Mouse (Mus musculus): ENCODE measurements around the gene Rbms1.

The Rbms1 gene

DNA sequence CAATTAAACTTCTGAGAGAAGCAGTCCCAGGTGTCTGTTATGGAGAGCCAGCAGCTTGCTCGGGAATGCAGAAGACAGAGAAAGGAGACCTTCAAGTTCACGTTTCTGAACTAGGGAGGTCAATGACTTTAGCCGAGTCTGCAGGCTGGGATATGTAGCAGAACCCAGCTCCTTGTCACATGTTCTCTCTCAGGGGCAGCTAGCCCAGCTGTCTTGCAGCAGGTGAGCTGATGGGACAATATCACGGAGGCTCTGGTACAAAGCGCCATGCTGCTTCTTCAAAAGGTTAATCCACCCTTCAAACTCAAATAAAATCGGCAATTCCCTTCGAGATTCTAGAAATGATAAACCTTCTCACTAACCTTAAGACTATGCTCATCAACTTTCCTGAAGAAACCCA, 158.2 kb downstream of the Rbms1 start:
- DNase-seq: no peak

DNA sequence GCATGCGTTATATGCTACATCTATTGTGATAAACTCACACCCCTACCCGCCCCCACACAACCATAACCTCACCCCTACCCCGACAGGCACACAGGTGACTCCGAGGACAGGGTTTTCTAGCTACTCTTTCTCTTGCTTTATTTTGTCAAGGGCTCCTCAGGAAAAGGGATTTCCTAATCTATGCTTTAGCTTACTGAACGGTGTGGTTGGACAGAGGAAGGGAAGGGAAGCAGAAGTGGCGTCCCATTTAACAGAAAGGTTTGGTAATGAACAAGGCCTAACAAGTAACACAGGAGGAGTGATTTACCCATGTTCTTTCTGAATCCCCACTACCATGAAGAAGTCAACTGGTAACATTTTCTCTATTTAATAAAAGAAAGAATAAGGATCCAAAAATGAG, 159.6 kb downstream of the Rbms1 start:
- no peak for DNase-seq

DNA sequence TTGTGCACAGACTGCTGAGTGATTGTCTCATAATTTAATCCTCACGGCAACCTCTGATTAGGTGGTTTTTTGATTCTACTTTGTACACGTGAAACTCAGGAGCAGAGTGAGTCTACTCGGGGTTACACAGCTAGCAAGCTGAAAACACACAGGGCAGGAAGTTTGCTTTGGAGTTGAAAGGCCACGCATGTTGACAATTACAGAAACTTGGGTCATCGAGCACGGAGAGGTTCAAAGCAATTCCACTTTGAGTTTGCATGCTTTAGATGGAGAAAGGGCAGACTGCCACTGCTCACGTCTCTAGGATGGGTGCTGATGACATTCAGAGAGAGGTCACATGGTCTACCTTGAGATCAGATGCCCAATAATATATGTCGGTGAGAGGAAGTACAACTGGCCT, 160.2 kb downstream of the Rbms1 start:
- DNase-seq: no peak

DNA sequence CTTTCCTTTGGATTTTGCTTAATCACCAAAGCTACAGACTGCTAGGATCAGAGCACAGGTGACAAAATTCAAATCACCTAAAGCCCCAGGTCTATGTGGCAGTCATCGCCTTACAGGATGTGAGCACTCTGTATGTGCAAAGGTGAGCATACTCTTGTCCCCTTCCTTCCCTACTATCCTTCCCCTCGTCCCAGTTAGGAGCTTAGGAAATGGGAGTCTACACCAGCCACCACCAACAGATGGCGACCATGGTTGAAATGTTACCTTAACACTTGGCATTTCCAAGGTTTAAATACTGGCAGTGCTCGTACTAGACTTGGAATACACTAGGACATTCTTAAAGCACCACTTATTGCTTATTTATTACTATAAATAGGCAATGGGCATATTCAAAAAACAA, 160.8 kb downstream of the Rbms1 start:
- DNase-seq: no peak

DNA sequence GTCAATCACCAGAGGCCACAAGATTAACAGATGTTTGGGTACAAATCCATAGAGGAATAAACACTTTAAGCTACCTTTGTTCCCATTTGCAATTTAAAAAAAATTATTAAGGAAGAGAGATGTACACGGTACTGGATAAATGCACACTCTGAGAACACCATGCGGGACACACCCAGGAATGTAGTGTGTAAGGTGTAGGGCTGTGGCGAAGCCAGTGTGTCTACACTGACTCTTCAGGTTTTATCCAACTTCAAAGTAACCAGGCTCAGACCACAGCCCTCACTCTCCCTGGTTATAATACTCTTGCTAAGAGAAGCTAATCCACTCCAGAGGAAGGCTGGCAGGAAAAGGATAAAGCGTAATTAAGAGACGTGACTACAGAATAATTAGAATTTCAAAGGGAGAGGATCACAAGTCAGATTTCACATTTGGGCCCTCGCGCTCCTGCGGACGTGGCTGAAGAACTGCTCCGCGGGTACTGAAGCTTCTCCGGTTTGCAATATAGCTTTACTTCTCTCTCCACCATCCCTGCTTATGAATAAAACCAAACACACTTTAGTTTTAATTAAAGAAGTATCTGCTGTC, 161.3 kb downstream of the Rbms1 start:
- no peak for DNase-seq

DNA sequence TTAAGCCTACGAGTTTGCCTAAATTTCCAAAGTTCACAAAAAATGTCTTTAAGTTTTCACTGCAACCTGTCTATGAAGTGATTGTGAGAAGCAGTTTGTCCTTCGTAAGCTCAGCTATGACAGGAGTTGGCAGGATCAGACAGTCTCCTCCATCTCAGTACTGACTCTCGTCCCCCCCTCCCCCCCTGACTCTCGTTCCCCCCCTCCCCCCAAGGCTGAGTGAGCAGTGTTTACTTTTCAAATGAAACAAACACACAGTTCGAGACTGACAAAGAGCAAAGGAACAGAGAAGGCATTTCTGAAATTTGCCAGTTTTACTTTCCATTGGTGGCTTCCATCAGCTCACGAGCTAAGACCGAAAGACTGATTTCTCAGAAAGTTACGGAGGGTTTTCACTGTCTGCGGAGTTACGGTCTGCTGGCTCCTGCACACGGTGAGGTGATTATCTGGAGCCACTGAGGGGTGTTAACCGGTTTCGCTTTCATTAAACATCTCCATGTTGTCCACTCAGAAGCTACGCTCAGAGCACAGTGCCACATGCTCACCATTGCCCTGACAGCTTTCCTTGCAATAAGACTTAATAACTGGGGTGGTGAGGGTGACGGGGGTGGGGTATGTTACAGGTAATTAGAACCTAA, 162.0 kb downstream of the Rbms1 start:
- no peak for DNase-seq

DNA sequence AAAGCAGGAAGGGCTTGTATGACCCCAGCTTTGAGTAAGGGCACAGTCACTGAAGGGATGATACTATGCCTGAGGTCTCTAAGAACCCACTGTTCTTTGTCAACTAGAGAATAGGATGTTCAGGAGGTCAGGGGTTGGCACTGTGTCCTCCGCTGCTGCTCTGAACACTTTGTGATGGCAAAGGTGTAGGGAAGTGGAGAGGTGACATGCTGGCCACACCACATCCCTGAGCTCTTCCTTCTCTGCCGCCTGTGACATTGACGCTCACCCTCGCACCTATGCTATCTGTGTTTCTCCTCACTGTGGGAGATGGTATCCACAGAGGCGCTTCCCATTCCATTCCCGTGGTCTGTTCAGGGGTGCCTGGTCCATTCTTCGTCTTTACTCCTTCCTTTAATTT, 163.2 kb downstream of the Rbms1 start:
- no peak for DNase-seq

DNA sequence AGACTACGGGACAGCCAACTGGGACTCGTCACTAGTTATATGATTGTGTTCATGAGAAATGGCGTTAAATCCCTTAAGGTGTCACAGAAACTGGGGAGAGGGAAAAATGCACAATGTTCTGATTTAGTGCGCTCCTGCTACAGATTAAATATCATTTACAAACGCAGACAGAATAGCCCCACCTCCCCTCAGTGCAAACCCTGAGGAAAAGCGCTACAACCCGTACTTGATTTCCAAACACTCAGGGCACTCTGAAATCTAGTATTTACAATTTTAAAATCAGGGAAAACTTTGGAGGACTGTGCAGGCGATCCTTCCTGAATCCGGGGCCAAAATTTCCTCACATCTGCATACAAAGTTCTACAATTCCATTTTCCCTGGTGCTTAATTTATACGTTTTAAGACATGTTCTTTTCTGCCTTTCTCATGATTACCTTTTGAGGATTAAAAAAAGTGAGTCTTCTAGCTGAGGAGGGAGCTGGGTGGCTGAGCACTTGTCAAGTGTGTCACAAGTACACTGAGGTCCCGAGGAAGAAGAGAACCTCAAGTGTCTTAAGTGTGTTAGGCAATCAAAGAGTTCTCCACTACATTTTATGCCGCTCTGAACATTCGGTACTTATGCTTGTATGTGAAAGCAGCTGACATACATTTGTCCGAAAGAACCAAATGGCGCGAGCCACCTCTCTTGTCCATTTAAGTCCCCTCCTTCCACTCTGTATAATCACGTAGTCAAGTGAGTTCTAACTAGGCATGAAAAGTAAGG, 164.0 kb downstream of the Rbms1 start:
- DNase-seq: no peak

DNA sequence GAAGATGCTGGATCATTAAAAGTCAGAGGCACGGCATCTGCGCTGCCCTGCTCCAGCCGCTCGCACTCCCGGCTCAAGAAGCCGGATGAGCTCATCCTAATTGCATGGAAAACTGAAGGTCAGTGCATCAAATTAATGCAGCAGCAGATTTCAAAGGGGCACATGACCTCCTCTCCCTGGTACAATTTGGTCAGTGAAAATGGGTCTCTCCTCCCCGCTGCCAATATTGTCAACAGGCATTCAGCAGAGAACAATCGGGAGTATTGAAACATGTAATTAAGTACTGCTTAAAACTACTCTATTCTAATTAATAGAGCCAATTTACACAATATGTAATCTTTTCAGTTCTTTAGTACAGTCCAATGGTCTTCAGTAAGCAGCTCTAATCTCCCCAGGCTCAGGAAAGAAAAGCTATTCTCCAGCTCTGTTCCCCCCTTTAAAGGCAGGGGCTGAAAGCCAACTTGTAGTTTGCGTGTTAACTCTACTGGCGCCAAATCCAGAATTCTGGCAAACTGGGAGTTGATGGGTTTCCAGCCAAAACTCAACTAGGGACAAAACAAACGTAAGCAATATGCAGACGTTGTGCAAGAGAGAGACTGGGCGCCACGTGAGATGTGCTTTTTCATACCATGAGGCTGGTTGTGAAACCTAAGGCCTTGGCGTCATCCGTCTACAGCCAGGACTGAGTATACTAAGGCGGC, 165.9 kb downstream of the Rbms1 start:
- DNase-seq: no peak

DNA sequence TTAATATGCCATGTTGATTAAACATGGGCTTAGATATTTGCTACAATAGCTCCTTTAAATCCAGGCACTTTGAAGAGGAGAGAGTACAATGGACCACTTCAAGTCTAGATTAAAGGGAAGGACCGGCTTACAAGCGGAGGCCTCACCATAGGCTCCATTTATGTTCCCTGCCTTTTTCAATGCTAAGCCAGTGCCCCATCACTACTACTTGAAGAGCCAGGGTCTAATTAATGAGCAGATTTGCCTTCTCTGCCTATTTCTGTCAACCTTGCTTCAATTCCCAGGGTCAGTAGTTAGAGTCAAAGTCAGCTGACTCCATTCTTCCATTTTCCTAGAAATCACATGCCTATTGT, 166.4 kb downstream of the Rbms1 start:
- no peak for DNase-seq

DNA sequence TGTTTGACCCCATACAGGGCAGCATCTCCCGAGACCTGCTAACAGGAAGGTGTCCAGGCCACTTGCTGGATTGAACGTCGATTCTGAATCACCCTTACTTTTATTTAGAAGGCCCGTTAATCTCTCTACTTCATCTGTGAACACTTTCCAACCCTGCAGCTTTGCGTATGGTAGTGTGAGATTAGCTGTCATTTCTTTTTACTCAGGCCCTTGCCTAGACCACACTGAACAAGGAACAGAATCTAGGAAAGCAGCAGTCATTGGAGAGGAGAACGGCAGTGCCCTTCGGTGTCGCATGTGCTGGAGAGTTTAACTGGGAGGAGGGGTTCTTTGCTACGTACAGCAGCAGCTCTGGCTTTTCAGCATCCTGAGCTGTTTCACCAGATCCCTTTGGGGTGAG, 167.1 kb downstream of the Rbms1 start:
- DNase-seq: no peak

DNA sequence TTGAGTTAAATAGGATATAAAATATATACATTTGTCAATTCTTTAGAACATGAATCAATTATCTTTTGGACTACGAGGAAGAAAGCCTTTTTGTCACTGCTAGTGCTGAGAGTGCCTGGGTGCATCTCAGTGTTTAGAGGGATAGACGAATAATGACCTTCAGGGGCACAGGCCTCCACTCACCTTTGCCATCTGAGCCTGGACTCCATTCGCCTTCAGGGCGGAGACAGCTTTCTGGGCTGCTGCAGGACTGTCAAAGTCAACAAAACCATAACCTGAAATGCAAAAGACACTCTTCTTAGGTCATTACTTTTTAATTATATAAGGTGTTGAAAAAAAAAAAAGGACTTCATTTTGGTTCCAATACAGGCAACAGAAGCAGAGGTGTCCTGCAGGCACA, 170.5 kb downstream of the Rbms1 start:
- no peak for DNase-seq

DNA sequence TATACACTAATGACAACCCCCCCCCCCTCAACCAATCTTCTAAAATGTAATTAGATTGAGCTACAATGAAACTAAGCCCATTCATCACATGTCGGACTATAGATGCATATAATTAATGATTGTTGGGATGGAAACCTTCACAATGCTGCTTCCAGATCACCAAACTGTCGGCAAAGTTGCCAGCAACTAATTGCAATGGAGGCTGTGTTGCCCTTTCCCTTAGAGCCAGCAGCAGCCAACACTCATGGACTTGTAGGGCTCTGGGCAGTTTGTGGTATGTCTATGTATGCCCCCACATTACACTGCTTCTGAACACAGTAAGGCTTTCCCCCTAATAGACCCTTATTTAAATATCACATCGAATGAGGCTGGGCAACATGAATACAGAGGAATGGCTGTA, 173.9 kb downstream of the Rbms1 start:
- no peak for DNase-seq

DNA sequence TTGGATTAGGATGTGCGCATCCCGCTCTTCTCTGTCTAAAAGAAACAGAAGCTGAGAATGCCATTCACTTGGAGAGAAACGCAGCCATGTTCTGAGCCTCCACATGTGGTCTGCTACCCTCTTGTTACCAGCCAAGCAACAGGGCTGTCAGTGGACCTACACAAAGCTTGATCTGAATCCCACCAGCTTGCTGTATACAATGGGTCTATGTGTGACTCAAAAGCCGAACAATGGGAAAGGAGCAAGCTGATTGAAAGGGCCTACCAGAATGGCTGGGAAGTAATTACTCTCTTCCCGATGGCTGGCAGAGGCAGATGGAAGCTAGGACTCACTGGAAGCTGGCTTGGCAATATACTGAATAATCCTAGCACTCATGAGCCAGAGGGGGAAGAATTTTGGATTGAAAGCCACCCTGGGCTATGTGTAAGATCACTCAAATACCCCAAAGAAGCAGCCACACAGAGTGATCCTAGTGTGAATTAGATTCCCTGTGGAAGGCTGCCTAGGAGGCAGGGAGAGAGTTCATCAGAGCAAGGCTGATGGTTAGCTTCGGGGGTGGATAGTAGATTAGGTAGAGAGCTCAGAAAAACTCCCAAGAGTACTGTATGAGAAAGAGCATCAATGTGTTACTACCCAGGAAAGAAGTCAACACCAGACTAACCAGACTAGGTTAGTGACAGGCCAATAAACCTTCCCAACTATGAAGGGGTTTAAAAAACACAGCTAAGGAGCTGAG, 174.7 kb downstream of the Rbms1 start:
- DNase-seq: no peak

DNA sequence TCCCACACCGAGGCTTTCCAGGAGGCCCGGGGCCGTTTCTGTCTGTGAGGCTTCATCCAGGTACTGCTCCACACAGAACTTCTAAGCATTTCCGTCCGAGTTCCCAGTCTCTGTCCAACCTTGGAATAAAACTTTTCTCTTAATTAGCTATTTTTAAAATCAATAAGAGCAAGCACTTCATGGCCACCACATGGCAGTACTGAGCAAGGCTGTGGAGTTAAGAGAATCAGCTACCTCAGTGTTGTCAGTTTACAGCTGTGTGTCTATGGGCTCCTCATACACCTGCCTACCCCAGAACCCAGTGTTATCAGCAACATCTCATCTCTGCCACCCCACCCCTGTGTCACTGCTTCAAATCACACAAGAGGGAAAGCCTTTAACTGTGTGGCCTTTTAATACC, 175.9 kb downstream of the Rbms1 start:
- DNase-seq: no peak

DNA sequence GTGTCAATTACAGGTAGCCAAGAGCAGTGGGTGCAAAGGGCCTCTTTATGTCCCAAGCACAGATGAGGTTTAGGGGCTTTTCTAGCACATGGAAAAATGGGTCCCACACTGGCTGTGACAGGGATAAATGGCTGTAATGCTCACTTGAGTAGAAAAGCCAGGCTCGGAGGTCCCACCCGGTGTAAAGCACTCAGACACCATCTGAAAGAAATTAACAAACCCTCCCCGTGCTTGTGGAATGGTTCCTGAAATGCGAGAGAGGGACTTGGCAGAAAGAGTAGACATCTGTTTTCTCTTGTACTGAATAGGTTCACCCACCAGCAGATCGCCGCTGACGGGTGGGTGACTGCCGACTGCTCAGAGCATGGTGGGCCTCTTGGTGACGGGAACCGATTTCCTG, 176.7 kb downstream of the Rbms1 start:
- DNase-seq: peak; percentile 11

DNA sequence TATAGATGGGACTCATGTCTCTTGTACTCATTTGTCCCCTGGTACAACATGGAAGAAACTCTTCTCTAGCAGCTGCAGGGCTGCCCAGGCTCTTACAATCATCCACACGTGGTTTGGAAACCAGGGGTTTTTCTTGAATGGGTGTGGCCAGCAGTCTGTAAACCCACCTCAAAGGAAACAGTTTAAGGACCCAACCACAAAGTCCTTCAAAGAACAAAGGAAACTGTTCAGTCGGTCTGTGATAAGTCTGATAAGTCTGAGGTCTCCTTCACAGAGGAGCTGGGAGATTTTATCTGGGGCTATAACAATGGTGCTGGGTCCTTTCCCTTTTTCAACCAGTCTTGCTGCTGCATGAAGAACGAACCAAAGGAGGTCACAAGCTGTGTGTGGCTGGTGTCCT, 188.5 kb downstream of the Rbms1 start:
- no peak for DNase-seq

DNA sequence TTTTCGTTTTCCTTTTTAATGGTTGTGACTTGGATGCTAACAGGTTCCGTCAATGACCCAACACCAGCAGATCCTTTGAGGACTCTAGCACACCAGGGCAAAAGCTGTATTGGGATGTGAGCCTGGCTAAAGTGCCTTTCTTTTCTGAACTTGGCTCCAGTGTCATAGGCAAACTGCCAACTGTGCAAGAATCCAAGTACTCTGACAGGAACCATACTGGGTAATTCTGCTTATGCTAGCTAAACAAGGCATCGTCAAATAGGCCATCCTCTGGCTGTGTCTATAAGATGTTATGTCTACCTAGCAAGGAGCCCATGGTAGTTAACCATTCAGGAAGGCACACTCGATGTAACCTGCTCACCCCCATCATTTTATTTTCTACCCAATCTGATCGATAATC, 189.4 kb downstream of the Rbms1 start:
- DNase-seq: no peak

DNA sequence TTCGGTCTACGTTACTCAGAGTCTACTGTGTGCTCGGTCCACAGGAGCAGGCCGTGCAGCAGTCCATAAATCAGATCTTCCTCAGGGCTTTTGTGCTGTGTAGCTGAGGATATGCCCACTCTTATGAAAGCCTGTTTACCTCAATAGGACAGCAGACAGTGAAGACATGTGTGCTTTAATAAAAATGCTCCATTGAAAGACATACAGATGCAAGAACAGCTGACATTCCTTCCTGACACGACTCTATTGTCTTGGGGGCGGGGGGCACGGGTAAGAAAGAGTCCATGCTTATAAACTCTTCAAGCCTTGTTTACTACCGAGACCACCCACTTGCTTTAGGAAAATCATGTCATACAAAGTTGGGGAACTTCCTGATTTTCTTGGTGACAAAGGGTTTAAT, 196.6 kb downstream of the Rbms1 start:
- no peak for DNase-seq

DNA sequence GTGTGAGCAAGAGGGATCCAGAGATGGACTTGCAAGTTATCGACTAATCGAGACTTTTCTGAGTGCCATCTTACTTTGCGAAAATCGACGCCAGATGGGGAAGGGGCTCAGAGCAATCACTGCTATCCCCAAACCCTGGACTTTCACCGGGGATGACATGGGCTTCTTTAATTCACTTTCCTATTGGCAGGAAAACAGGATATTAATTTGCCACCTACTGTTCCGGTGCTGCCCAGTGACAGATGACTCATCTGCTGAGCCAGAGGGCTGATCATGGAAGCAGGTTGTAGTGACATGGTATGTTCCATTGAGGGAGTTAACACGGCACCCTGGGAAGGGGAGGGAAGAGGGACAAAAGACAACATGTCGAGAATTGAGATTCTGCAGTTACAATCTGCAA, 206.8 kb downstream of the Rbms1 start:
- DNase-seq: no peak

DNA sequence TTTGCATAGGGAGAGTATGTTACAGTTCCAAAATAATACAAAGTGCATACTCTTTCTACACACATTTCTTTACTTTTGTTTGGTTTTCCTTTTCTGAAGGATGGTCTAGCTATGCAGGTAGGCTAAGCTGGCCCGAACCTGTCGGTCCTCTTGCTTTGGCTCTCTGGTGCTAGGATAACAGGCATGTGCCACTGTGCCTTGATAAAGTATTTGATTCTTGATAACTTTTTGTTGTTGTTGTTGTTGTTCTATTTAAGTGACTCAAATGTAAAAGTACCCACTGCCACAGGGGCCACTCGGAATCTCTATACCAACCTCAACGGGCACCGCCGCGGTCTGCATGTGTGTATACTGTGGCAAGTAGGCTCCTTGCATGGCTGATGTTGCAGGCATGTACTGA, 207.9 kb downstream of the Rbms1 start:
- DNase-seq: no peak

DNA sequence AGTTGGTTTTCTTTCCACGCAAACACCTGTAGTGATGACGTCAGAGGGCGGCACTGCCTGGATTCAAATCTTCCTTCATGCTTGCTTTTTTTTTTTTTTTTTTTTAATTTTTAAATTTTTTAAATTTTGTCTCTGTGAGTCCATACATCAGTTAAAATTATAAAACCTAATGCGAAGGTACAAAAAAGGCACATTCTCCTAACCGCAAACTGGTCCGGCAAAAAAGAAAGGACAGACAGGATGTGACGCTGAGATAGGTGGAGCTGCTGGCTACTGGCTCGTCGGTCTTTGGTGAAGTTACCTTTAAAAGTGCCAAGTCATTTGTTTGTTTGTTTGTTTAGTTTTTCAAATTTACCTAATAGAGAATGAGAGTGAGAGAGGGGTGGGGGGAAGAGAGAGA, 211.7 kb downstream of the Rbms1 start:
- no peak for DNase-seq

DNA sequence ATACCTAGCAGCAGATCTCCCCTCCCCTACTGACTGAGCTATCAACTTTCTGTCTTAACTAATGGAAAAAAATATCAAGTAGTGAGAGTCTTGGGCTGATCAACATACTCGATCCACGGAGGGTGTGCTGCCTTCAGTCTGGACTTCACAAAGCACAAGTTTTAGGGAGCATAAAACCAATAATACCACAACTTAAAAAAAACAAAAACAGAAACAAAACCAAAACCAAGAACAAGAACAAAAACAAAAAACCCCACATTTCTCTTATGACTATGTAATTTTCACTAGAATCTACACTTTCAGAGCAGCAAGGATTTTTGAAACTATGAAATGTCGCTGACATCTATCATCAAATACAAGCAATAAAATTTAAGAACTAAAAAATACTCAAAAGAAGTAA, 212.4 kb downstream of the Rbms1 start:
- DNase-seq: no peak

Measured in right cerebral cortex, postnatal 25 days (tissue).